Mouse (Mus musculus): ENCODE data around the gene Ghr. TPM values are rescaled to one million over a fixed set of nuclear protein-coding genes. Genes with fewer than 3 reads are reported as not detected.
A peak's percentile ranks its signal among the peaks of the same experiment; 100 is the strongest.

The Ghr gene
- polyA plus RNA-seq, 1 experiment from 2014 or later, result 59.1 TPM

GRCm38 (mm10) chr15:3563473-3563872 is 19.8 kb downstream of the Ghr start:
- H3K36me3 ChIP-seq (ENCODE audit: control insufficient read depth, insufficient read depth, low read length), result 0 out of 2 replicates have a peak, but pooled peaks cover 6% of the 10 kb centered on the region
- no peak for DNase-seq (ENCODE audit: low spot score)
- H3K9me3 ChIP-seq (ENCODE audit: control insufficient read depth, low read length), result no peaks in the 10 kb centered on the region
- ATAC-seq (ENCODE audit: low read depth), result no peak
- no peaks in the 10 kb centered on the region for H3K27me3 ChIP-seq (replicated peaks; ENCODE audit: control insufficient read depth, insufficient read depth, low read length)
- peaks cover 6% of the 10 kb centered on the region; the same call in 1 of the 2 replicates for H3K4me1 ChIP-seq (ENCODE audit: control insufficient read depth, insufficient read depth, low read length)
- WGBS, result 59% methylated on average over 1 of the region's 1 CpGs
- H3K4me3 ChIP-seq (ENCODE audit: low read depth, low read length), result no peak overlapping the region
- H3K4me2 ChIP-seq (ENCODE audit: low read depth, low read length), result no peak overlapping the region
- H3K27ac ChIP-seq (replicated peaks; ENCODE audit: low read depth, low read length), result no peak overlapping the region
- no peak overlapping the region for H3K9ac ChIP-seq (ENCODE audit: low read depth, low read length)

- Histone ChIP-seq H3K27me3 (replicated peaks; ENCODE audit: control insufficient read depth, insufficient read depth, low read length) (no peaks in the 10 kb centered on the region), H3K4me3 (ENCODE audit: low read depth, low read length) (no peak overlapping the region), H3K4me2 (ENCODE audit: low read depth, low read length) (no peak overlapping the region), H3K9me3 (ENCODE audit: control insufficient read depth, low read length) (no peaks in the 10 kb centered on the region), H3K9ac (ENCODE audit: low read depth, low read length) (no peak overlapping the region), H3K36me3 (ENCODE audit: control insufficient read depth, insufficient read depth, low read length) (0 out of 2 replicates have a peak, but pooled peaks cover 6% of the 10 kb centered on the region), H3K27ac (replicated peaks; ENCODE audit: low read depth, low read length) (no peak overlapping the region), H3K4me1 (ENCODE audit: control insufficient read depth, insufficient read depth, low read length) (peaks cover 1% of the 10 kb centered on the region; the same call in 1 of the 2 replicates)
- 87% methylated on average over 3 of the region's 3 CpGs for WGBS
- ATAC-seq (ENCODE audit: low read depth) (no peak), DNase-seq (ENCODE audit: low spot score) (no peak)
Measured at GRCm38 (mm10) chr15:3558524-3558923, 24.8 kb downstream of the Ghr start.

- H3K27ac ChIP-seq (replicated peaks; ENCODE audit: low read depth, low read length), result no peak overlapping the region
- WGBS, result 54% methylated on average over 2 of the region's 2 CpGs
- no peak overlapping the region for H3K9ac ChIP-seq (ENCODE audit: low read depth, low read length)
Measured at GRCm38 (mm10) chr15:3544289-3544688, 39.0 kb downstream of the Ghr start.

GRCm38 (mm10) chr15:3536309-3536900 is 46.9 kb downstream of the Ghr start:
- ATAC-seq (ENCODE audit: low read depth), result no peak
- Histone ChIP-seq H3K4me3 (ENCODE audit: low read depth, low read length) (no peak overlapping the region), H3K4me1 (ENCODE audit: control insufficient read depth, insufficient read depth, low read length) (no peaks in the 10 kb centered on the region), H3K36me3 (ENCODE audit: control insufficient read depth, insufficient read depth, low read length) (no peaks in the 10 kb centered on the region), H3K4me2 (ENCODE audit: low read depth, low read length) (no peak overlapping the region), H3K9me3 (ENCODE audit: control insufficient read depth, low read length) (no peaks in the 10 kb centered on the region), H3K27me3 (replicated peaks; ENCODE audit: control insufficient read depth, insufficient read depth, low read length) (no peaks in the 10 kb centered on the region), H3K27ac (replicated peaks; ENCODE audit: low read depth, low read length) (no peak overlapping the region), H3K9ac (ENCODE audit: low read depth, low read length) (no peak overlapping the region)
- WGBS, result 58% methylated on average over 3 of the region's 3 CpGs
- DNase-seq (ENCODE audit: low spot score), result peak; percentile 56

More at GRCm38 (mm10) chr15:3544289-3544688, 39.0 kb downstream of the Ghr start:
- Histone ChIP-seq H3K4me3 (ENCODE audit: low read depth, low read length) (no peak overlapping the region), H3K4me2 (ENCODE audit: low read depth, low read length) (no peak overlapping the region), H3K4me1 (ENCODE audit: control insufficient read depth, insufficient read depth, low read length) (no peaks in the 10 kb centered on the region), H3K9me3 (ENCODE audit: control insufficient read depth, low read length) (no peaks in the 10 kb centered on the region), H3K36me3 (ENCODE audit: control insufficient read depth, insufficient read depth, low read length) (peaks cover 3% of the 10 kb centered on the region; the same call in 1 of the 2 replicates), H3K27me3 (replicated peaks; ENCODE audit: control insufficient read depth, insufficient read depth, low read length) (no peaks in the 10 kb centered on the region)
- ATAC-seq (ENCODE audit: low read depth) (no peak), DNase-seq (ENCODE audit: low spot score) (peak; percentile 9)

- Histone ChIP-seq H3K27me3 (replicated peaks; ENCODE audit: control insufficient read depth, insufficient read depth, low read length) (no peaks in the 10 kb centered on the region), H3K4me3 (ENCODE audit: low read depth, low read length) (no peak overlapping the region), H3K36me3 (ENCODE audit: control insufficient read depth, insufficient read depth, low read length) (no peaks in the 10 kb centered on the region), H3K4me1 (ENCODE audit: control insufficient read depth, insufficient read depth, low read length) (peaks cover 12% of the 10 kb centered on the region), H3K4me2 (ENCODE audit: low read depth, low read length) (no peak overlapping the region), H3K9me3 (ENCODE audit: control insufficient read depth, low read length) (no peaks in the 10 kb centered on the region), H3K9ac (ENCODE audit: low read depth, low read length) (no peak overlapping the region), H3K27ac (replicated peaks; ENCODE audit: low read depth, low read length) (no peak overlapping the region)
- DNase-seq (ENCODE audit: low spot score) (no peak), ATAC-seq (ENCODE audit: low read depth) (no peak)
- 82% methylated on average over 1 of the region's 1 CpGs for WGBS
Measured at GRCm38 (mm10) chr15:3514027-3514426, 69.3 kb downstream of the Ghr start.

GRCm38 (mm10) chr15:3512380-3512779 is 70.9 kb downstream of the Ghr start:
- ATAC-seq (ENCODE audit: low read depth) (no peak), DNase-seq (ENCODE audit: low spot score) (no peak)
- H3K4me2 ChIP-seq (ENCODE audit: low read depth, low read length), result no peak overlapping the region
- no peaks in the 10 kb centered on the region for H3K9me3 ChIP-seq (ENCODE audit: control insufficient read depth, low read length)
- H3K4me3 ChIP-seq (ENCODE audit: low read depth, low read length), result no peak overlapping the region
- H3K27ac ChIP-seq (replicated peaks; ENCODE audit: low read depth, low read length), result no peak overlapping the region
- no peak overlapping the region for H3K9ac ChIP-seq (ENCODE audit: low read depth, low read length)
- H3K27me3 ChIP-seq (replicated peaks; ENCODE audit: control insufficient read depth, insufficient read depth, low read length), result no peaks in the 10 kb centered on the region
- H3K36me3 ChIP-seq (ENCODE audit: control insufficient read depth, insufficient read depth, low read length), result no peaks in the 10 kb centered on the region
- 85% methylated on average over 1 of the region's 1 CpGs for WGBS
- H3K4me1 ChIP-seq (ENCODE audit: control insufficient read depth, insufficient read depth, low read length), result peaks cover 23% of the 10 kb centered on the region

GRCm38 (mm10) chr15:3511639-3512171 is 71.6 kb downstream of the Ghr start:
- Histone ChIP-seq H3K4me2 (ENCODE audit: low read depth, low read length) (no peak overlapping the region), H3K27ac (replicated peaks; ENCODE audit: low read depth, low read length) (peak overlapping the region; percentile 36; the same call in 1 of the 2 replicates)

GRCm38 (mm10) chr15:3509089-3509488 is 74.2 kb downstream of the Ghr start:
- Histone ChIP-seq H3K4me2 (ENCODE audit: low read depth, low read length) (no peak overlapping the region), H3K4me3 (ENCODE audit: low read depth, low read length) (no peak overlapping the region), H3K36me3 (ENCODE audit: control insufficient read depth, insufficient read depth, low read length) (no peaks in the 10 kb centered on the region), H3K27me3 (replicated peaks; ENCODE audit: control insufficient read depth, insufficient read depth, low read length) (no peaks in the 10 kb centered on the region), H3K9me3 (ENCODE audit: control insufficient read depth, low read length) (no peaks in the 10 kb centered on the region), H3K9ac (ENCODE audit: low read depth, low read length) (no peak overlapping the region), H3K27ac (replicated peaks; ENCODE audit: low read depth, low read length) (0 out of 2 replicates have a peak overlapping the region, but pooled peaks have one; percentile 30), H3K4me1 (ENCODE audit: control insufficient read depth, insufficient read depth, low read length) (peaks cover 23% of the 10 kb centered on the region)
- WGBS, result 53% methylated on average over 3 of the region's 3 CpGs
- DNase-seq (ENCODE audit: low spot score) (peak; percentile 32), ATAC-seq (ENCODE audit: low read depth) (no peak)

More at GRCm38 (mm10) chr15:3511639-3512171, 71.6 kb downstream of the Ghr start:
- Histone ChIP-seq H3K27me3 (replicated peaks; ENCODE audit: control insufficient read depth, insufficient read depth, low read length) (no peaks in the 10 kb centered on the region), H3K9ac (ENCODE audit: low read depth, low read length) (no peak overlapping the region), H3K9me3 (ENCODE audit: control insufficient read depth, low read length) (no peaks in the 10 kb centered on the region), H3K36me3 (ENCODE audit: control insufficient read depth, insufficient read depth, low read length) (no peaks in the 10 kb centered on the region), H3K4me1 (ENCODE audit: control insufficient read depth, insufficient read depth, low read length) (peaks cover 23% of the 10 kb centered on the region), H3K4me3 (ENCODE audit: low read depth, low read length) (no peak overlapping the region)
- DNase-seq (ENCODE audit: low spot score), result no peak
- WGBS, result 76% methylated on average over 2 of the region's 2 CpGs
- ATAC-seq (ENCODE audit: low read depth), result no peak

GRCm38 (mm10) chr15:3507329-3507728 is 76.0 kb downstream of the Ghr start:
- Histone ChIP-seq H3K4me3 (ENCODE audit: low read depth, low read length) (no peak overlapping the region), H3K27me3 (replicated peaks; ENCODE audit: control insufficient read depth, insufficient read depth, low read length) (no peaks in the 10 kb centered on the region), H3K36me3 (ENCODE audit: control insufficient read depth, insufficient read depth, low read length) (no peaks in the 10 kb centered on the region), H3K4me2 (ENCODE audit: low read depth, low read length) (no peak overlapping the region), H3K9me3 (ENCODE audit: control insufficient read depth, low read length) (no peaks in the 10 kb centered on the region), H3K4me1 (ENCODE audit: control insufficient read depth, insufficient read depth, low read length) (peaks cover 18% of the 10 kb centered on the region), H3K27ac (replicated peaks; ENCODE audit: low read depth, low read length) (no peak overlapping the region), H3K9ac (ENCODE audit: low read depth, low read length) (no peak overlapping the region)
- no peak for DNase-seq (ENCODE audit: low spot score)
- no peak for ATAC-seq (ENCODE audit: low read depth)
- WGBS, result 97% methylated on average over 2 of the region's 2 CpGs

Data from embryonic facial prominence, embryonic 14.5 days (tissue).